Mouse (Mus musculus) forebrain, embryonic 14.5 days (tissue): ENCODE results near the gene Epsti1. TPM values are rescaled to one million over a fixed set of nuclear protein-coding genes. Genes with fewer than 3 reads are reported as not detected.

Experiments
- ATAC-seq: fragments of 200-750 bp; cut with Nextera tagmentation; 2 replicates; pipeline ENCODE4 v1.8.0; 2017; ENCODE audit warnings: mild to moderate bottlenecking, moderate library complexity
- DNase-seq: peaks from one replicate; pipeline ENCODE4 v3.0.0-alpha.2; 2015; ENCODE audit warnings: low spot score
- H3K27ac ChIP-seq: fragments of 300-500 bp; sonication (generic); 2 replicates; pipeline ENCODE4 v1.5.1; 2014; ENCODE audit warnings: low read depth, mild to moderate bottlenecking, control low read depth, low read length, moderate library complexity
- H3K27me3 ChIP-seq: fragments of 300-500 bp; sonication (generic); replicated peaks from 2 replicates; pipeline ENCODE4 v1.6.1; 2014; ENCODE audit warnings: low read length, control low read depth, mixed read lengths; ENCODE audit not compliant: control insufficient read depth, insufficient read depth
- H3K36me3 ChIP-seq: fragments of 300-500 bp; sonication (generic); 2 replicates; pipeline ENCODE4 v1.6.1; 2014; ENCODE audit warnings: low read length, control low read depth; ENCODE audit not compliant: control insufficient read depth, insufficient read depth
- H3K4me1 ChIP-seq: fragments of 300-500 bp; sonication (generic); 2 replicates; pipeline ENCODE4 v1.6.1; 2014; ENCODE audit warnings: antibody characterized with exemption, low read length, control low read depth; ENCODE audit not compliant: control insufficient read depth, insufficient read depth
- H3K4me2 ChIP-seq: fragments of 300-500 bp; sonication (generic); 2 replicates; pipeline ENCODE4 v1.6.1; 2014; ENCODE audit warnings: mild to moderate bottlenecking, control low read depth, low read length
- H3K4me3 ChIP-seq: fragments of 300-500 bp; sonication (generic); 2 replicates; pipeline ENCODE4 v1.5.1; 2014; ENCODE audit warnings: low read depth, low read length, control low read depth
- H3K9ac ChIP-seq: fragments of 300-500 bp; sonication (generic); 2 replicates; pipeline ENCODE4 v1.6.1; 2014; ENCODE audit warnings: mild to moderate bottlenecking, low read length, control low read depth, moderate library complexity
- H3K9me3 ChIP-seq: fragments of 300-500 bp; sonication (generic); replicated peaks from 2 replicates; pipeline ENCODE4 v1.6.1; 2016; ENCODE audit warnings: low read length, control low read depth, mixed read lengths; ENCODE audit not compliant: control insufficient read depth
- WGBS: fragments of 180-500 bp; shearing (Covaris S2); extraction: QIAGEN DNeasy Blood & Tissue Kit; methylation state at CpG from one replicate; pipeline ENCODE4 v1.1.7; 2014; 5-methylcytosine and 5-hydroxymethylcytosine counted together
- polyA plus RNA-seq: library from polyadenylated mRNA; unstranded; fragments of >200 nt; fragmentation: Nextera tagmentation; extraction: Ambion mirVana; gene quantifications from 2 replicates; pipeline ENCODE4 v1.2.1, GENCODE M21; 2014

The Epsti1 gene
- polyA plus RNA-seq, 1 experiment from 2014 or later: 0.33 TPM

- DNase-seq: no peak
- no peaks in the 10 kb centered on the region for H3K9me3 ChIP-seq
- no peaks in the 10 kb centered on the region for H3K36me3 ChIP-seq
- H3K9ac ChIP-seq: no peak overlapping the region
- no peak overlapping the region for H3K27ac ChIP-seq
- no peak for ATAC-seq
- no peak overlapping the region for H3K4me2 ChIP-seq
- 91% methylated on average over 5 of the region's 5 CpGs for WGBS
- 0 out of 2 replicates have a peak, but pooled peaks cover 5% of the 10 kb centered on the region for H3K4me1 ChIP-seq
- no peaks in the 10 kb centered on the region for H3K27me3 ChIP-seq
- no peak overlapping the region for H3K4me3 ChIP-seq
These were observed 24.6 kb downstream of the Epsti1 start for GRCm38 (mm10) chr14:77928653-77929052.

- no peak overlapping the region for H3K27ac ChIP-seq
- no peaks in the 10 kb centered on the region for H3K36me3 ChIP-seq
- H3K4me1 ChIP-seq: 0 out of 2 replicates have a peak, but pooled peaks cover 5% of the 10 kb centered on the region
- no peak for ATAC-seq
- H3K9me3 ChIP-seq: no peaks in the 10 kb centered on the region
- WGBS: 70% methylated on average over 2 of the region's 2 CpGs
- no peak for DNase-seq
- H3K9ac ChIP-seq: no peak overlapping the region
- no peak overlapping the region for H3K4me2 ChIP-seq
- H3K27me3 ChIP-seq: no peaks in the 10 kb centered on the region
- no peak overlapping the region for H3K4me3 ChIP-seq
These were observed 25.2 kb downstream of the Epsti1 start for GRCm38 (mm10) chr14:77929139-77929678.

GRCm38 (mm10) chr14:77932150-77933047 lies 28.4 kb downstream of the Epsti1 start:
- Histone ChIP-seq H3K9ac (no peak overlapping the region), H3K4me3 (no peak overlapping the region), H3K36me3 (no peaks in the 10 kb centered on the region), H3K9me3 (no peaks in the 10 kb centered on the region), H3K4me2 (no peak overlapping the region), H3K27me3 (no peaks in the 10 kb centered on the region), H3K4me1 (0 out of 2 replicates have a peak, but pooled peaks cover 5% of the 10 kb centered on the region), H3K27ac (no peak overlapping the region)
- 57% methylated on average over 12 of the region's 12 CpGs for WGBS
- no peak for DNase-seq
- ATAC-seq: no peak

GRCm38 (mm10) chr14:77933243-77933642 lies 29.2 kb downstream of the Epsti1 start:
- Histone ChIP-seq H3K4me1 (0 out of 2 replicates have a peak, but pooled peaks cover 5% of the 10 kb centered on the region), H3K4me3 (no peak overlapping the region), H3K4me2 (no peak overlapping the region), H3K27me3 (no peaks in the 10 kb centered on the region), H3K36me3 (no peaks in the 10 kb centered on the region), H3K9ac (no peak overlapping the region), H3K9me3 (no peaks in the 10 kb centered on the region), H3K27ac (no peak overlapping the region)
- 84% methylated on average over 5 of the region's 5 CpGs for WGBS
- DNase-seq (no peak), ATAC-seq (no peak)

- no peak overlapping the region for H3K9ac ChIP-seq
- no peak for DNase-seq
- 0 out of 2 replicates have a peak, but pooled peaks cover 5% of the 10 kb centered on the region for H3K4me1 ChIP-seq
- no peaks in the 10 kb centered on the region for H3K36me3 ChIP-seq
- H3K4me2 ChIP-seq: no peak overlapping the region
- no peak overlapping the region for H3K27ac ChIP-seq
- ATAC-seq: no peak
- WGBS: 84% methylated on average over 3 of the region's 3 CpGs
- H3K4me3 ChIP-seq: no peak overlapping the region
- H3K9me3 ChIP-seq: no peaks in the 10 kb centered on the region
- no peaks in the 10 kb centered on the region for H3K27me3 ChIP-seq
These were observed 30.4 kb downstream of the Epsti1 start for GRCm38 (mm10) chr14:77934431-77934830.

GRCm38 (mm10) chr14:77941105-77941504 lies 37.1 kb downstream of the Epsti1 start:
- Histone ChIP-seq H3K27ac (no peak overlapping the region), H3K4me3 (no peak overlapping the region), H3K4me2 (no peak overlapping the region), H3K27me3 (no peaks in the 10 kb centered on the region), H3K36me3 (no peaks in the 10 kb centered on the region), H3K9me3 (no peaks in the 10 kb centered on the region), H3K9ac (no peak overlapping the region), H3K4me1 (peaks cover 11% of the 10 kb centered on the region)
- DNase-seq: no peak
- WGBS: 93% methylated on average over 1 of the region's 1 CpGs
- no peak for ATAC-seq

- DNase-seq: no peak
- no peaks in the 10 kb centered on the region for H3K27me3 ChIP-seq
- ATAC-seq: no peak
- H3K4me2 ChIP-seq: no peak overlapping the region
- H3K36me3 ChIP-seq: no peaks in the 10 kb centered on the region
- peaks cover 11% of the 10 kb centered on the region for H3K4me1 ChIP-seq
- H3K9me3 ChIP-seq: 0 out of 2 replicates have a peak, but pooled peaks cover 3% of the 10 kb centered on the region
- no peak overlapping the region for H3K27ac ChIP-seq
- no peak overlapping the region for H3K9ac ChIP-seq
- 36% methylated on average over 9 of the region's 9 CpGs for WGBS
- H3K4me3 ChIP-seq: no peak overlapping the region
These were observed 38.2 kb downstream of the Epsti1 start for GRCm38 (mm10) chr14:77942235-77942634.

- peaks cover 11% of the 10 kb centered on the region for H3K4me1 ChIP-seq
- 0 out of 2 replicates have a peak, but pooled peaks cover 3% of the 10 kb centered on the region for H3K9me3 ChIP-seq
- DNase-seq (peak; percentile 77), ATAC-seq (peak; percentile 83)
- H3K9ac ChIP-seq: no peak overlapping the region
- 18% methylated on average over 15 of the region's 15 CpGs for WGBS
- no peaks in the 10 kb centered on the region for H3K36me3 ChIP-seq
- peak overlapping the region; percentile 40 for H3K4me2 ChIP-seq
- H3K4me3 ChIP-seq: no peak overlapping the region
- H3K27me3 ChIP-seq: no peaks in the 10 kb centered on the region
- H3K27ac ChIP-seq: peak overlapping the region; percentile 33; the same call in 1 of the 2 replicates
These were observed 38.9 kb downstream of the Epsti1 start for GRCm38 (mm10) chr14:77942793-77943558.
